Mouse (Mus musculus) spleen, adult 2 months (tissue): ENCODE measurements around the gene Apold1.

Experiments
- CTCF ChIP-seq: fragments of 200-500 bp; IDR thresholded peaks from 2 replicates; pipeline ENCODE4 v1.5.1; 2011; ENCODE audit warnings: mild to moderate bottlenecking, inconsistent platforms; ENCODE audit not compliant: insufficient read depth, insufficient read length, insufficient replicate concordance; ENCODE audit errors: extremely low read depth
- POLR2A ChIP-seq: fragments of 200-500 bp; IDR thresholded peaks from 2 replicates; pipeline ENCODE4 v1.6.1; 2011; ENCODE audit warnings: low read depth, low read length, inconsistent platforms

DNA sequence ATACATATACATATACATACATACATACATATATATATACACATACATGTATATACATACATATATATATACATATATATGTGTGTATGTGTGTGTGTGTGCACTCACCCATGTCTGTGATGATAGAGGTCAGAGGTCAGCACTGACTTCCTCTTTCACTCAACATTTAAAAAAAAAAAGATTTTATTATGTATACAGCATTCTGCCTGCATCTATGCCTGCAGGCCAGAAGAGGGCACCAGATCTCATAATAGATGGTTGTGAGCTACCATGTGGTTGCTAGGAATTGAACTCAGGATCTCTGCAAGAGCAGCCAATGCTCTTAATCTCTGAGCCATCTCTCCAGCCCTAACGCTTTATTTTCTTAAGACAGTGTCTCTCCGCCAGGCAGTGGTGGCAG is 15.4 kb downstream of the Apold1 start:
- no peak for TF ChIP-seq CTCF
- TF ChIP-seq POLR2A, result no peak
